Mouse (Mus musculus): ENCODE results near the gene Hoxb8.

The Hoxb8 gene

GRCm38 (mm10) chr11:96285771-96286738 lies 4.3 kb downstream of the Hoxb8 start, which contains the start of gene Hoxb7:
Gene Hoxb7 (plus strand): TSS chr11:96286623.
- no peak for DNase-seq (ENCODE audit: low spot score)

GRCm38 (mm10) chr11:96286739-96287385 lies 5.2 kb downstream of the Hoxb8 start:
- DNase-seq (ENCODE audit: low spot score): no peak

- DNase-seq (ENCODE audit: low spot score): no peak
Measured at GRCm38 (mm10) chr11:96287411-96287810, 5.7 kb downstream of the Hoxb8 start.

GRCm38 (mm10) chr11:96288455-96289221 lies 6.9 kb downstream of the Hoxb8 start:
- no peak for DNase-seq (ENCODE audit: low spot score)

GRCm38 (mm10) chr11:96289293-96289692 lies 7.6 kb downstream of the Hoxb8 start:
- no peak for DNase-seq (ENCODE audit: low spot score)

GRCm38 (mm10) chr11:96289837-96290236 lies 8.1 kb downstream of the Hoxb8 start:
- no peak for DNase-seq (ENCODE audit: low spot score)

GRCm38 (mm10) chr11:96290705-96291355 lies 9.1 kb downstream of the Hoxb8 start:
- DNase-seq (ENCODE audit: low spot score): no peak

- peak; percentile 30 for DNase-seq (ENCODE audit: low spot score)
Measured at GRCm38 (mm10) chr11:96291681-96292564, 10.2 kb downstream of the Hoxb8 start, which contains the start of gene Hoxb6. Gene Hoxb6 (plus strand): TSS chr11:96292476.

GRCm38 (mm10) chr11:96292565-96293301 lies 11.0 kb downstream of the Hoxb8 start:
- DNase-seq (ENCODE audit: low spot score): no peak

- DNase-seq (ENCODE audit: low spot score): no peak
Measured at GRCm38 (mm10) chr11:96293302-96293921, 11.7 kb downstream of the Hoxb8 start.

GRCm38 (mm10) chr11:96294245-96295091 lies 12.8 kb downstream of the Hoxb8 start:
- peak; percentile 78 for DNase-seq (ENCODE audit: low spot score)

GRCm38 (mm10) chr11:96295092-96295835 lies 13.6 kb downstream of the Hoxb8 start:
- DNase-seq (ENCODE audit: low spot score): peak; percentile 18

GRCm38 (mm10) chr11:96296997-96297396 lies 15.3 kb downstream of the Hoxb8 start:
- no peak for DNase-seq (ENCODE audit: low spot score)

GRCm38 (mm10) chr11:96297428-96297827 lies 15.7 kb downstream of the Hoxb8 start:
- DNase-seq (ENCODE audit: low spot score): no peak

GRCm38 (mm10) chr11:96297968-96298635 lies 16.4 kb downstream of the Hoxb8 start:
- DNase-seq (ENCODE audit: low spot score): no peak

GRCm38 (mm10) chr11:96298895-96299667 lies 17.4 kb downstream of the Hoxb8 start:
- DNase-seq (ENCODE audit: low spot score): no peak

All from adipocyte (in vitro differentiated cells).